ENCODE assay signal across 9 mouse cellular contexts in genomic region chr15:27851312-27851711, GRCm38 (mm10).
DNase-seq lines count a peak whose midpoint lies in the region; TF ChIP-seq lines count a peak whose summit lies in the region.
"Had no signal": no experiment of that assay in that cellular context is flagged by ENCODE, and none has a peak within 500 bp of the region (broad histone marks: within the 10 kb centered on the region; RNA-seq: fewer than 3 reads in every experiment).

No protein-coding gene starts in this region.

- DNase-seq in layer of hippocampus, adult 2 months (ENCODE audit: low spot score in 2 of 2), result no peak
- no peak for DNase-seq in layer of hippocampus, adult 18-20 months (ENCODE audit: low spot score in 2 of 2)
- peak; percentile 17 to 21 for DNase-seq in B cell, adult 2 months
- DNase-seq in ES-CJ7 (ENCODE audit: low read depth, low spot score), result peak; percentile 42
- DNase-seq in forelimb bud, embryonic 11.5 days (ENCODE audit: low read depth, low spot score), result peak; percentile 28
- DNase-seq in frontal cortex, postnatal 36 days (ENCODE audit: low spot score in 2 of 2), result no peak
- no peak for DNase-seq in kidney, adult 18-20 months
- no peak for DNase-seq in urinary bladder, postnatal 4 days (ENCODE audit: low spot score in 2 of 2)

- TF ChIP-seq CTCF in layer of hippocampus, adult 2 months (conservative IDR thresholded peaks at IDR 0.05), result peak; percentile 59

- H3K4me3 ChIP-seq in layer of hippocampus, adult 2 months, result no peak overlapping the region
- H3K4me3 ChIP-seq: heart, embryonic 10.5 days had no signal

- no peak overlapping the region; the same call in 1 of the 2 replicates for H3K27ac ChIP-seq in layer of hippocampus, adult 2 months
- H3K27ac ChIP-seq: heart, embryonic 10.5 days had no signal

Comparison
In these comparisons a context has a peak if more than half of its experiments do, and no peak if none do; other contexts are left out.
1. DNase-seq: peak in B cell, adult 2 months (2 of 2), ES-CJ7 (single experiment) and forelimb bud, embryonic 11.5 days (single experiment); none in layer of hippocampus, adult 2 months (0 of 2), layer of hippocampus, adult 18-20 months (0 of 2), frontal cortex, postnatal 36 days (0 of 2), kidney, adult 18-20 months (single experiment) and urinary bladder, postnatal 4 days (0 of 2).